Mouse (Mus musculus) MEL (cell line): ENCODE measurements around the gene N4bp2l1. TPM values are rescaled to one million over a fixed set of nuclear protein-coding genes. Genes with fewer than 3 reads are reported as not detected.

Source experiments
- DNase-seq: peaks from one replicate; pipeline ENCODE4 v3.0.0; 2011; ENCODE audit warnings: low read depth, low spot score
- H3K27ac ChIP-seq: 2 replicates; pipeline ENCODE4 v1.5.1; 2012; ENCODE audit warnings: low read depth, mild to moderate bottlenecking, control low read depth, low read length, moderate library complexity; ENCODE audit not compliant: control insufficient read depth
- H3K27me3 ChIP-seq, 2 experiments: fragments of 150-350 bp in 1 of 2; sonication (generic) in 1 of 2; 2 replicates each; pipeline ENCODE4 v1.6.1; 2012; ENCODE audit warnings: low read length in 2 of 2, mild to moderate bottlenecking in 2 of 2, improper control_type of control experiment in 1 of 2, moderate library complexity in 1 of 2; ENCODE audit not compliant: insufficient read depth in 2 of 2, control insufficient read depth in 1 of 2
- H3K36me3 ChIP-seq, 2 experiments: 2 replicates each; pipeline ENCODE4 v1.6.1; 2012 to 2014; ENCODE audit warnings: low read length in 2 of 2, improper control_type of control experiment in 1 of 2, inconsistent platforms in 1 of 2, mild to moderate bottlenecking in 1 of 2; ENCODE audit not compliant: insufficient read depth in 2 of 2, control insufficient read depth in 1 of 2
- H3K4me1 ChIP-seq, 2 experiments: fragments of 150-350 bp in 1 of 2; sonication (generic) in 1 of 2; 2 replicates each; pipeline ENCODE4 v1.6.1; 2012; ENCODE audit warnings: low read length in 2 of 2, improper control_type of control experiment in 1 of 2, mild to moderate bottlenecking in 1 of 2; ENCODE audit not compliant: insufficient read depth in 2 of 2, control insufficient read depth in 1 of 2
- H3K4me3 ChIP-seq, 2 experiments: fragments of 150-350 bp in 1 of 2; sonication (generic) in 1 of 2; 2 replicates each; pipeline ENCODE4 v1.5.1; 2012; ENCODE audit warnings: low read depth in 2 of 2, low read length in 2 of 2, mild to moderate bottlenecking in 2 of 2, moderate library complexity in 2 of 2, control low read depth in 1 of 2, improper control_type of control experiment in 1 of 2; ENCODE audit not compliant: control insufficient read depth in 1 of 2, insufficient read depth in 1 of 2
- H3K79me2 ChIP-seq: 2 replicates; pipeline ENCODE4 v1.6.1; 2012; ENCODE audit warnings: mild to moderate bottlenecking, low read length, moderate library complexity; ENCODE audit not compliant: control insufficient read depth, poor library complexity, insufficient read depth
- H3K9ac ChIP-seq: 2 replicates; pipeline ENCODE4 v1.6.1; 2012; ENCODE audit warnings: low read depth, mild to moderate bottlenecking, control low read depth, low read length, moderate library complexity; ENCODE audit not compliant: control insufficient read depth, poor library complexity, severe bottlenecking
- H3K9me3 ChIP-seq: fragments of 150-350 bp; sonication (generic); replicated peaks from 2 replicates; pipeline ENCODE4 v1.6.1; 2012; ENCODE audit warnings: mild to moderate bottlenecking, low read length, improper control_type of control experiment, moderate library complexity; ENCODE audit not compliant: insufficient read depth
- CHD1 ChIP-seq: IDR thresholded peaks from 2 replicates; pipeline ENCODE4 v1.6.1; 2012; ENCODE audit warnings: low read depth, mild to moderate bottlenecking, inconsistent platforms, low read length, improper control_type of control experiment
- GABPA ChIP-seq: IDR thresholded peaks from 2 replicates; pipeline ENCODE4 v1.6.1; 2012; ENCODE audit warnings: low read depth, mild to moderate bottlenecking, inconsistent platforms, low read length, improper control_type of control experiment, moderate library complexity
- HCFC1 ChIP-seq: IDR thresholded peaks from 2 replicates; pipeline ENCODE4 v1.6.1; 2012; ENCODE audit warnings: low read depth, mild to moderate bottlenecking, inconsistent platforms, low read length, improper control_type of control experiment, moderate library complexity
- KAT2A ChIP-seq: conservative IDR thresholded peaks from 2 replicates; pipeline ENCODE4 v1.6.1; 2012; ENCODE audit warnings: low read depth, low read length, improper control_type of control experiment, inconsistent platforms
- MAX ChIP-seq: IDR thresholded peaks from 2 replicates; pipeline ENCODE4 v1.6.1; 2011; ENCODE audit warnings: low read length, improper control_type of control experiment
- MAZ ChIP-seq: IDR thresholded peaks from 2 replicates; pipeline ENCODE4 v1.6.1; 2012; ENCODE audit warnings: low read depth, mild to moderate bottlenecking, inconsistent platforms, low read length, improper control_type of control experiment
- MXI1 ChIP-seq: IDR thresholded peaks from 2 replicates; pipeline ENCODE4 v1.6.1; 2011; ENCODE audit warnings: mild to moderate bottlenecking, low read depth, low read length, improper control_type of control experiment
- MYC ChIP-seq: IDR thresholded peaks from 2 replicates; pipeline ENCODE4 v1.6.1; 2011; ENCODE audit warnings: low read depth, mild to moderate bottlenecking, low read length, improper control_type of control experiment, moderate library complexity
- NRF1 ChIP-seq: IDR thresholded peaks from 2 replicates; pipeline ENCODE4 v1.6.1; 2014; ENCODE audit warnings: low read depth, mild to moderate bottlenecking, inconsistent platforms, low read length, improper control_type of control experiment, moderate library complexity; ENCODE audit not compliant: poor library complexity, insufficient read depth, severe bottlenecking
- POLR2A ChIP-seq, 2 experiments: IDR thresholded peaks; 2 replicates each; pipeline ENCODE4 v1.6.1; 2011 to 2012; ENCODE audit warnings: low read length in 2 of 2, mild to moderate bottlenecking in 2 of 2, control low read depth in 1 of 2, improper control_type of control experiment in 1 of 2, low read depth in 1 of 2, moderate library complexity in 1 of 2; ENCODE audit not compliant: control insufficient read depth in 1 of 2, insufficient read depth in 1 of 2, poor library complexity in 1 of 2
- POLR2AphosphoS2 ChIP-seq: IDR thresholded peaks from 2 replicates; pipeline ENCODE4 v1.6.1; 2011; ENCODE audit warnings: low read length, improper control_type of control experiment
- RAD21 ChIP-seq: IDR thresholded peaks from 2 replicates; pipeline ENCODE4 v1.6.1; 2011; ENCODE audit warnings: mild to moderate bottlenecking, low read depth, low read length, improper control_type of control experiment
- SMC3 ChIP-seq: IDR thresholded peaks from 2 replicates; pipeline ENCODE4 v1.6.1; 2011; ENCODE audit warnings: low read depth, low read length, improper control_type of control experiment
- TBP ChIP-seq: IDR thresholded peaks from 2 replicates; pipeline ENCODE4 v1.8.0; 2011; ENCODE audit warnings: low read depth, low read length, improper control_type of control experiment
- TCF12 ChIP-seq: IDR thresholded peaks from 2 replicates; pipeline ENCODE4 v1.6.1; 2014; ENCODE audit warnings: low read depth, mild to moderate bottlenecking, inconsistent platforms, low read length, improper control_type of control experiment, moderate library complexity
- USF1 ChIP-seq: IDR thresholded peaks from 2 replicates; pipeline ENCODE4 v1.6.1; 2014; ENCODE audit warnings: low read depth, mild to moderate bottlenecking, inconsistent platforms, low read length, improper control_type of control experiment, moderate library complexity
- ZC3H11A ChIP-seq: IDR thresholded peaks from 2 replicates; pipeline ENCODE4 v1.6.1; 2012; ENCODE audit warnings: low read depth, mild to moderate bottlenecking, inconsistent platforms, low read length, improper control_type of control experiment
- ZMIZ1 ChIP-seq: IDR thresholded peaks from 2 replicates; pipeline ENCODE4 v1.6.1; 2012; ENCODE audit warnings: low read depth, mild to moderate bottlenecking, inconsistent platforms, low read length, improper control_type of control experiment, moderate library complexity
- polyA plus RNA-seq, 2 experiments: library from polyadenylated mRNA; stranded (reverse) in 1 of 2; unstranded in 1 of 2; fragments of >175 nt in 1 of 2; fragments of >200 nt in 1 of 2; gene quantifications; 2 replicates each; pipeline versions ENCODE4 v1.2.1 to v1.2.4; 2012; ENCODE audit warnings: low replicate concordance in 2 of 2, low read depth in 1 of 2; ENCODE audit not compliant: insufficient read length in 2 of 2, insufficient read depth in 1 of 2, missing spikeins in 1 of 2
- total RNA-seq: library from RNA; depleted of rRNA; stranded (reverse); fragments of 300-350 nt; gene quantifications from 2 replicates; pipeline ENCODE4 v1.2.3, GENCODE M21; 2012

The N4bp2l1 gene
- total and polyA plus RNA-seq, 3 experiments = 2.6 to 15.0 TPM; not detected in 1

DNA sequence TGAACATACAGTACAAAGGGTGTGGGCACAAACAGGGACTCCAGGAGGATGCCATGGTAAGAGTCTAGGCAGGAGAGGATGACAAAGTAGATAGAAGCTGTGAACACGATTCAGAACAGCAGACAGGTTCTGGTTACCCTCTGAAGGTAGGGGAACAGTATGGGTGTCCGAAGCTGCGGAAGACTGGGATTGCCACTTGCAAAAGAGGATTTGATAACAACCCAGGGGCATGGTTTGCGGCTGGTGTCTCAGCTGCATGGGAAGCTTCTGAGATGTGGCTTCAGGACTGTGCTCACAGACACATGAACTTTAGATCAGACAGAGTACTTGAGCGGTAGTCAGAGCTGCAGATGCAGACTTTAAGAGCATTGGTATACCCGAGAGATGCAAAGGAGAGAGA lies 32.6 kb downstream of the N4bp2l1 start:
- no peak overlapping the region for H3K27ac ChIP-seq
- no peaks in the 10 kb centered on the region for H3K79me2 ChIP-seq
- H3K4me3 ChIP-seq = no peak overlapping the region
- no peak overlapping the region for H3K9ac ChIP-seq
- no peak for DNase-seq
- TF ChIP-seq POLR2AphosphoS2 (no peak), KAT2A (no peak), SMC3 (no peak), MXI1 (no peak), TCF12 (no peak), ZMIZ1 (no peak), MAX (no peak), POLR2A (IDR thresholded peaks at IDR 0.05; ENCODE audit: control insufficient read depth in 1 of 2, insufficient read depth in 1 of 2, low read depth in 1 of 2, low read length in 2 of 2, poor library complexity in 1 of 2) (no peak), CHD1 (no peak), NRF1 (no peak), HCFC1 (no peak), MAZ (no peak)
- TF ChIP-seq, all 39 proteins: peak for 0
- Histone ChIP-seq H3K27me3 (no peaks in the 10 kb centered on the region), H3K4me1 (no peaks in the 10 kb centered on the region), H3K36me3 (peaks cover 0 to 8% of the 10 kb centered on the region in 2 experiments; a peak in 2 of 4 replicates), H3K9me3 (no peaks in the 10 kb centered on the region)

- no peaks in the 10 kb centered on the region for H3K4me1 ChIP-seq
- H3K27ac ChIP-seq = no peak overlapping the region
- H3K4me3 ChIP-seq = no peak overlapping the region
- TF ChIP-seq TBP (no peak), MXI1 (no peak), SMC3 (no peak), MAZ (no peak), USF1 (no peak), MAX (no peak), RAD21 (no peak), MYC (no peak), CHD1 (no peak), GABPA (no peak), ZC3H11A (no peak)
- TF ChIP-seq, all 39 proteins: peak for 0
- Histone ChIP-seq H3K27me3 (no peaks in the 10 kb centered on the region), H3K36me3 (peaks cover 0 to 11% of the 10 kb centered on the region in 2 experiments; a peak in 1 of 4 replicates), H3K9ac (no peak overlapping the region), H3K79me2 (no peaks in the 10 kb centered on the region), H3K9me3 (no peaks in the 10 kb centered on the region)
- DNase-seq = no peak
Measured at GRCm38 (mm10) chr5:150561783-150562182, 35.2 kb downstream of the N4bp2l1 start.
